Mouse (Mus musculus): ENCODE results near the gene Rdh7. TPM values are rescaled to one million over a fixed set of nuclear protein-coding genes. Genes with fewer than 3 reads are reported as not detected.
"Not testable (repeated sequence)": the region's sequence is repeated elsewhere in the genome, so short reads cannot be mapped to it uniquely, and the experiment has no call there.

Rdh7 gene
- polyA plus RNA-seq, 1 experiment: 0.06 TPM

DNA sequence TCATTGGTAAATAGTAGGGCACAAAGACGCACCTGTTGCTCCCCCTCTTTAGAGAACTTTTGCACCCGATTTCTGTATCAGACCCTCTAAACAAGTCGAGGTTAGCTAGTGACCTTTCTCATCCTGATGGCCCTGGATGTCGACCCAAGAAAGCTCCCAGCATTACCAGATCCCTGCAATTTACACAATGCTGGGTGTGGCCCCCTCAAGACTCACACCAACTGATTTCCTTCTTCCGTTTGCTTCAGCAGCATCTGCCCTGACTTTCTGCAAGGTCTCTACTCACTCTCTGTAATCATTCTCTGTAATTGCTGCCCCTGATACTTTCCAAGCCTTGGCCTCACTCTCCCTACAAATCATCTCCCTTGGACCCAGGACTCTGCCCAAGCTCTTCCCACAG is 8.1 kb upstream of the Rdh7 start:
- no peaks in the 10 kb centered on the region for H3K4me1 ChIP-seq (ENCODE audit: control insufficient read depth, insufficient read depth, insufficient read length)
- no peaks in the 10 kb centered on the region for H3K27me3 ChIP-seq (ENCODE audit: control insufficient read depth, insufficient read depth, low read length)
- H3K27ac ChIP-seq (ENCODE audit: insufficient read depth, low read length): no peak overlapping the region
- no peak for DNase-seq (ENCODE audit: low read depth in 1 of 2, low spot score in 2 of 2)
- no peaks in the 10 kb centered on the region for H3K36me3 ChIP-seq (ENCODE audit: control insufficient read depth, insufficient read depth, low read length)
- H3K4me3 ChIP-seq (ENCODE audit: extremely low read depth, insufficient read depth, insufficient read length): no peak overlapping the region
- no peak for TF ChIP-seq POLR2A (IDR thresholded peaks at IDR 0.05; ENCODE audit: low read depth, low read length)
- no peak for TF ChIP-seq CTCF (IDR thresholded peaks at IDR 0.05; ENCODE audit: extremely low read depth, insufficient read depth, insufficient read length, insufficient replicate concordance)
- 54% methylated on average over 5 of the region's 5 CpGs for WGBS

DNA sequence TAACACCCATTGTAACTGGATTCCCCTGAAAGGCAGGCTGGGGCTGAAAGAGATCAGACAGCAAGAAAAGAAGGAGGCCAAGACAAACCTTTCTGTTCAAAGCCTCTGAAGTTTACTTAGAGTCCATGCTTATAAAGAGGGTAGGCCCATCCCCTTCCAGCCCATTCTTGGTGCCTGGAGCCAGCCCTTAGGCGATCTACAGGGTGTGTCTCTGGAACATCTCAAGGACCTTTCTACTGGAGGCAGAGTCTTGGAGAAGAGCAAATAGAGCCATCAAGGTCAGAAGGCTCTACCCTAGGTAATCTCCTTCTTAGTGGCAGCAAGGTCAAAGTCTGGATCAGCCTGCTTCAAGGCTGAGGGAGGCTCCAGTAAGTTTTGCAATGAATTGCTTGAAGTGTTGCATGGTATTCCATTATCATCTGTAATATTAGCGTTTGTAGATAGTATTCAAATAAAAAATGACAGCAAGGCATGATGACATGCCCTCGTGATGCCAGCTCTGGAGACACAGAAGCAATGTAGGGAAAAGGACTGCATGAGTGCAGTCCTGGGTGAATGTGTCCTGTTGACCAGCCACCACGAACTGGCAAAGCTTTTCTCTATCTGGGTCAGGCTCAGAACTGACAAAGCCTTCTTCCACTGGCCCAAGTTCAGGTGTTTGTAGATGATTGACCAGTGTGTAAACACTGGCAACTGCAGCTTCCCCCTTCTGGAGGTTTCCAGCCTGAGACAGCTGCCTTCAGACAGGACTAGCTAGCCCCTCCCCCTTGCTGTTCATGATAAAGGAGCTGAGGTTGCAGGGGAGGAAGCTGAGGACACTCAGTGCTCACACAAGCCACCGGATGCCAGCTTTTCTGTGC is 4.8 kb upstream of the Rdh7 start:
- WGBS: 53% methylated on average over 5 of the region's 5 CpGs
- H3K36me3 ChIP-seq (ENCODE audit: control insufficient read depth, insufficient read depth, low read length); H3K27ac ChIP-seq (ENCODE audit: insufficient read depth, low read length); H3K27me3 ChIP-seq (ENCODE audit: control insufficient read depth, insufficient read depth, low read length); DNase-seq (ENCODE audit: low read depth in 1 of 2, low spot score in 2 of 2); H3K4me3 ChIP-seq (ENCODE audit: extremely low read depth, insufficient read depth, insufficient read length); H3K4me1 ChIP-seq (ENCODE audit: control insufficient read depth, insufficient read depth, insufficient read length): not testable (repeated sequence)

DNA sequence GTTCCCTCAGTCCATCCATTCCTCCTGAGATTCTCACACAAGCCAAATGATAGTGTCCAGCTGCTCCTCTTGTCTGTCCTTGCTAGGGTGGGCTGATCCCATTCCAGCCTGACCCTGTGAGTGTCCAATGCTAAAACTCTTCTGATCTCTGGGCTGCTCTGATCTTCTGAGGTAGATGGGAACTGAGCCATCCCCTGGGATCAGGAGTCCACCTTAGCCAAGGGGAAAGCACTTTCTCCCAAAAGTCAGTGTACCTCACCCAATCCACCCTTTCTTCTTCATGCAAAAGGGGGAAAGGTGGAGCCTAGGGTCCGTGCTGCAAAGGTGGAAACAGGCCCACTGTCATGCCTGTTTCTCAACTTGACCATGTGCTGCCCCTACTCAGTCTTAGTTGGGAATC is 2.9 kb upstream of the Rdh7 start:
- H3K36me3 ChIP-seq (ENCODE audit: control insufficient read depth, insufficient read depth, low read length): no peaks in the 10 kb centered on the region
- H3K4me1 ChIP-seq (ENCODE audit: control insufficient read depth, insufficient read depth, insufficient read length): no peaks in the 10 kb centered on the region
- no peaks in the 10 kb centered on the region for H3K27me3 ChIP-seq (ENCODE audit: control insufficient read depth, insufficient read depth, low read length)
- H3K27ac ChIP-seq (ENCODE audit: insufficient read depth, low read length): no peak overlapping the region
- DNase-seq (ENCODE audit: low read depth in 1 of 2, low spot score in 2 of 2): no peak
- no peak for TF ChIP-seq POLR2A (IDR thresholded peaks at IDR 0.05; ENCODE audit: low read depth, low read length)
- TF ChIP-seq CTCF (IDR thresholded peaks at IDR 0.05; ENCODE audit: extremely low read depth, insufficient read depth, insufficient read length, insufficient replicate concordance): no peak
- H3K4me3 ChIP-seq (ENCODE audit: extremely low read depth, insufficient read depth, insufficient read length): no peak overlapping the region
- WGBS: 83% methylated on average over 1 of the region's 1 CpGs

DNA sequence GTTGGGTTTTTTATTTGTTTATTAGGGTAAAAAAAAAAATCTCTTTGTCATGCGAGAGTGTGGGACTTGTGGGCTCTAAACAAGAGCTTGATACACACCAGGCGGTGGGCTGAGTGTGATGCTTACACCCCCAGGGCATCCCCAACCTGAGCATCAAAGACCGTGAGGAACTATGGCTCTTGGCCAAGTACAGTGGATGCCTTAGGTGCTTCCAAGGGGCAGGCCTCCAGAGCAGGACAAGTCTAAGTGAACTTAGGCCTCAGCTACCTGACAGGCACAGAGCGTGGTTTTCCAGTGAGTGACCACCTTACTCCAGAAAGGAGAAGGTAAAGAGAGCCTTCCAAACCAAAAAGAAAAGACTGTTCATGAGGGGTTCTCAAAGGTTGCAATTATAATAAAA is 1.6 kb downstream of the Rdh7 start:
- no peak overlapping the region for H3K27ac ChIP-seq (ENCODE audit: insufficient read depth, low read length)
- H3K27me3 ChIP-seq (ENCODE audit: control insufficient read depth, insufficient read depth, low read length): no peaks in the 10 kb centered on the region
- WGBS: 87% methylated on average over 4 of the region's 4 CpGs
- no peak for TF ChIP-seq CTCF (IDR thresholded peaks at IDR 0.05; ENCODE audit: extremely low read depth, insufficient read depth, insufficient read length, insufficient replicate concordance)
- TF ChIP-seq POLR2A (IDR thresholded peaks at IDR 0.05; ENCODE audit: low read depth, low read length): no peak
- no peaks in the 10 kb centered on the region for H3K4me1 ChIP-seq (ENCODE audit: control insufficient read depth, insufficient read depth, insufficient read length)
- H3K4me3 ChIP-seq (ENCODE audit: extremely low read depth, insufficient read depth, insufficient read length): no peak overlapping the region
- no peak for DNase-seq (ENCODE audit: low read depth in 1 of 2, low spot score in 2 of 2)
- no peaks in the 10 kb centered on the region for H3K36me3 ChIP-seq (ENCODE audit: control insufficient read depth, insufficient read depth, low read length)

DNA sequence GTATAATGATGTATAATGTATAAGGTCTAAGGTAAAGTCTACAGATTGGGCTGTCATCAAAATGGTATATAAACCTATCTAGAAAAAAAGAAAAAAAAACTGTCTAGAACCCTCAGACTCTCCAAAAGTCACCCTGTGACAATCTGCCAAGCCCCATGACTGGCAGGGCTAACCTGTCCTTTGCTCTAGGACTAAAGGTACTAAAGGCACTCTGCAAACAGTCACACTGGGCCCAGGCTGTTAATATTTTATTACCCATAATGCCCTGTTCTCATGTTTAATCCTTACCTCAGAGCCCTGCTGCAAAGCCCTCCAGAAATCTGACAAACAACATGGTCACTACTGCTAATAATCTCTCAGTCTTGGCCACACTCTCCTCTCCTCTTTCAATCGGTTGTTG is 2.1 kb downstream of the Rdh7 start:
- Histone ChIP-seq H3K27ac (ENCODE audit: insufficient read depth, low read length) (no peak overlapping the region), H3K4me3 (ENCODE audit: extremely low read depth, insufficient read depth, insufficient read length) (no peak overlapping the region), H3K36me3 (ENCODE audit: control insufficient read depth, insufficient read depth, low read length) (no peaks in the 10 kb centered on the region), H3K27me3 (ENCODE audit: control insufficient read depth, insufficient read depth, low read length) (no peaks in the 10 kb centered on the region), H3K4me1 (ENCODE audit: control insufficient read depth, insufficient read depth, insufficient read length) (no peaks in the 10 kb centered on the region)
- TF ChIP-seq POLR2A (IDR thresholded peaks at IDR 0.05; ENCODE audit: low read depth, low read length) (no peak), CTCF (IDR thresholded peaks at IDR 0.05; ENCODE audit: extremely low read depth, insufficient read depth, insufficient read length, insufficient replicate concordance) (no peak)
- no peak for DNase-seq (ENCODE audit: low read depth in 1 of 2, low spot score in 2 of 2)
- 81% methylated on average over 1 of the region's 1 CpGs for WGBS

DNA sequence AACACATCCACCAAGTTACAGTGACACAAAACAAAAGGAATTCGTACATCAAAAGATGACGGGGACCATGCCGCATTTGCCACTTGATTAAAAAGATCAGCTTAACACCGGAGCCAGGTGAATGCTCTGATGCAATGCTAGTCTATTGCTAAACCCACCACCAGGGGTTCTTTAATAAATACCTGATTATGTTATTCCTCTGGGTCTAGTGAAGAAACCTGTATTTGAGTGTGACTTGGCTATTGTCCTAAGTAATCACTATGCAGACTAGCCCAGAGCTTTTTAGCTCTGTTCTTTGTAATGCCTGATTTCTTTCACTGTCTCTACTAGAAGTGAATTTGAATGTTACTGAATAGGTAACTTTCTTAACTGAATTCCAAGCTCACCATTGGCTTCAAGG is 7.6 kb downstream of the Rdh7 start:
- H3K27ac ChIP-seq (ENCODE audit: insufficient read depth, low read length): no peak overlapping the region
- no peaks in the 10 kb centered on the region for H3K4me1 ChIP-seq (ENCODE audit: control insufficient read depth, insufficient read depth, insufficient read length)
- no peak for TF ChIP-seq CTCF (IDR thresholded peaks at IDR 0.05; ENCODE audit: extremely low read depth, insufficient read depth, insufficient read length, insufficient replicate concordance)
- no peak for TF ChIP-seq POLR2A (IDR thresholded peaks at IDR 0.05; ENCODE audit: low read depth, low read length)
- no peaks in the 10 kb centered on the region for H3K36me3 ChIP-seq (ENCODE audit: control insufficient read depth, insufficient read depth, low read length)
- no peak overlapping the region for H3K4me3 ChIP-seq (ENCODE audit: extremely low read depth, insufficient read depth, insufficient read length)
- no peak for DNase-seq (ENCODE audit: low read depth in 1 of 2, low spot score in 2 of 2)
- WGBS: 92% methylated on average over 4 of the region's 4 CpGs
- H3K27me3 ChIP-seq (ENCODE audit: control insufficient read depth, insufficient read depth, low read length): no peaks in the 10 kb centered on the region

DNA sequence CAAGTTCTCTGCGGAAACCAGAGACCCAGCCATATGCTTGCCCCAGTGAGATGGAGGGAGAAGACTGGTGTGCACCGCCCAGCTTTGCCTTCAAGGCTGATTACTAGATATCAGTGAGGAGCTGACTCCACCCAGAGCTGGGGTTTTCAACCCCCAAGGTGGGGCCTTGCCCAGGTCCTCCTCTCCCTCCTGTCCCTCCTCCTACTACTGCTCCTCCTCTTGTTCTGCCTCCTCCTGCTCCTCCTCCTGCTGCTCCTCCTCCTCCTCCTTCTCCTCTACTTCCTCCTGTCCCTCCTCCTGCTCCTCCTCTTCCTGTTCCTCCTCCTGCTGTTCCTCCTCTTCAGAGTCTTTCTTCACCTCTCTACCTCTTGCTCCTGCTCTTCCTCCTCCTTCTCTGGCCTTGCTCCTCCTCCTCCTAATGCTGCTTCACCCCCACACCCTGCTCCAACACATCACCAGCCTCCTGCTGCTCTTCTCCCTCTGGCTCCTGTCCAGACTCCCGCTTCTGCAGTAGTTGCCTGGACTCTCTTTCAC is 9.4 kb downstream of the Rdh7 start:
- 85% methylated on average over 3 of the region's 3 CpGs for WGBS
- no peak overlapping the region for H3K27ac ChIP-seq (ENCODE audit: insufficient read depth, low read length)
- TF ChIP-seq POLR2A (IDR thresholded peaks at IDR 0.05; ENCODE audit: low read depth, low read length) (no peak), CTCF (IDR thresholded peaks at IDR 0.05; ENCODE audit: extremely low read depth, insufficient read depth, insufficient read length, insufficient replicate concordance) (no peak)
- no peaks in the 10 kb centered on the region for H3K36me3 ChIP-seq (ENCODE audit: control insufficient read depth, insufficient read depth, low read length)
- no peaks in the 10 kb centered on the region for H3K27me3 ChIP-seq (ENCODE audit: control insufficient read depth, insufficient read depth, low read length)
- H3K4me3 ChIP-seq (ENCODE audit: extremely low read depth, insufficient read depth, insufficient read length): no peak overlapping the region
- no peaks in the 10 kb centered on the region for H3K4me1 ChIP-seq (ENCODE audit: control insufficient read depth, insufficient read depth, insufficient read length)
- DNase-seq (ENCODE audit: low read depth in 1 of 2, low spot score in 2 of 2): no peak

All from spleen, adult 2 months (tissue).